In genomic region chr10:75334175-75334574, GRCm38 (mm10) we compare ENCODE assay signal across 26 mouse cellular contexts. TPM values are rescaled to one million over a fixed set of nuclear protein-coding genes. Genes with fewer than 3 reads are reported as not detected.
DNase-seq lines count a peak whose midpoint lies in the region; ATAC-seq and TF ChIP-seq lines count a peak whose summit lies in the region.
"Had no signal": no experiment of that assay in that cellular context is flagged by ENCODE, and none has a peak within 500 bp of the region (broad histone marks: within the 10 kb centered on the region; RNA-seq: fewer than 3 reads in every experiment).

No protein-coding gene starts in this region.

- no peak for TF ChIP-seq CTCF in gastrocnemius, adult 2 months (IDR thresholded peaks at IDR 0.05)
- TF ChIP-seq CTCF in lung, postnatal 0 days (IDR thresholded peaks at IDR 0.05) = no peak

- no peaks in the 10 kb centered on the region for H3K36me3 ChIP-seq in heart, embryonic 12.5 days
- H3K36me3 ChIP-seq in lung, postnatal 0 days (ENCODE audit: insufficient read depth, low read length) = no peaks in the 10 kb centered on the region
- H3K36me3 ChIP-seq: embryonic facial prominence, embryonic 15.5 days; hindbrain, embryonic 12.5 days; hindbrain, embryonic 15.5 days had no signal

- H3K4me1 ChIP-seq in heart, embryonic 12.5 days (replicated peaks) = peaks cover 10% of the 10 kb centered on the region
- H3K4me1 ChIP-seq in lung, postnatal 0 days (ENCODE audit: insufficient read depth, low read depth, low read length) = no peaks in the 10 kb centered on the region
- H3K4me1 ChIP-seq in brown adipose tissue, adult 24 weeks (ENCODE audit: control insufficient read depth, insufficient read depth, insufficient read length, low read length) = peaks cover 20% of the 10 kb centered on the region
- H3K4me1 ChIP-seq: embryonic facial prominence, embryonic 15.5 days; hindbrain, embryonic 12.5 days; hindbrain, embryonic 15.5 days had no signal

- no peak overlapping the region for H3K9ac ChIP-seq in heart, embryonic 12.5 days
- H3K9ac ChIP-seq in lung, postnatal 0 days (replicated peaks; ENCODE audit: low read depth) = no peak overlapping the region
- H3K9ac ChIP-seq: embryonic facial prominence, embryonic 15.5 days; forebrain, postnatal 0 days; heart, embryonic 13.5 days; hindbrain, embryonic 12.5 days; hindbrain, embryonic 15.5 days had no signal

- intact Hi-C loops in gastrocnemius, adult 2 months (cut with DNase I) = no loop called here
- intact Hi-C loops in heart, postnatal 10 days (cut with DNase I) = no loop called here
- intact Hi-C loops in left cerebral cortex, postnatal 25 days (cut with DNase I) = no loop called here

- ATAC-seq in heart, embryonic 12.5 days (ENCODE audit: insufficient number of reproducible peaks, low FRiP score) = 0 out of 2 replicates have a peak, but pooled peaks have one; percentile 23
- peak; percentile 24; the same call in 1 of the 2 replicates for ATAC-seq in lung, postnatal 0 days
- ATAC-seq: activated CD4-positive, CD25-positive, alpha-beta regulatory T cell, adult 4 months; CD4-positive, CD25-positive, alpha-beta regulatory T cell, adult 4 months; forebrain, embryonic 14.5 days; forebrain, postnatal 0 days; intestine, postnatal 0 days had no signal

- peak overlapping the region; percentile 38; the same call in 1 of the 2 replicates for H3K27ac ChIP-seq in gastrocnemius, adult 2 months
- no peak overlapping the region for H3K27ac ChIP-seq in heart, embryonic 12.5 days (ENCODE audit: poor library complexity, severe bottlenecking)
- H3K27ac ChIP-seq in lung, postnatal 0 days (ENCODE audit: low read length) = no peak overlapping the region
- peak overlapping the region; percentile 77 for H3K27ac ChIP-seq in brown adipose tissue, adult 24 weeks (replicated peaks; ENCODE audit: low read depth, low read length)
- H3K27ac ChIP-seq: embryonic facial prominence, embryonic 15.5 days; heart, embryonic 13.5 days; hindbrain, embryonic 12.5 days; hindbrain, embryonic 15.5 days had no signal

- 38% methylated on average over 7 of the region's 7 CpGs for WGBS in heart, embryonic 12.5 days
- WGBS in lung, postnatal 0 days = 44% methylated on average over 7 of the region's 7 CpGs

- DNase-seq in gastrocnemius, adult 2 months = no peak
- no peak for DNase-seq in gastrocnemius, adult 8-10 months (ENCODE audit: low spot score in 2 of 2)
- no peak for DNase-seq in heart, postnatal 10 days
- DNase-seq in lung, postnatal 0 days (ENCODE audit: low spot score) = no peak
- DNase-seq in lung, postnatal 14 days = no peak
- DNase-seq in left cerebral cortex, postnatal 25 days (ENCODE audit: low spot score in 2 of 2) = no peak
- DNase-seq: adrenal gland, adult 8-10 months; cerebellum, adult 11-12 months; cerebellum, adult 8-10 months; cerebellum, postnatal 10 days; cerebellum, postnatal 36 days; embryo, embryonic 11 days; forebrain, postnatal 0 days; gastrocnemius, postnatal 10 days; heart, postnatal 14 days; kidney, adult 2 months had no signal

- no peak overlapping the region for H3K4me2 ChIP-seq in heart, embryonic 12.5 days
- H3K4me2 ChIP-seq in lung, postnatal 0 days (replicated peaks; ENCODE audit: low read depth, low read length) = no peak overlapping the region
- H3K4me2 ChIP-seq: embryonic facial prominence, embryonic 15.5 days; heart, embryonic 13.5 days; hindbrain, embryonic 12.5 days; hindbrain, embryonic 15.5 days had no signal

- TF ChIP-seq EP300 in lung, postnatal 0 days (IDR thresholded peaks at IDR 0.05) = 0 out of 2 replicates have a peak, but pooled peaks have one; percentile 30

- no peaks in the 10 kb centered on the region for H3K27me3 ChIP-seq in heart, embryonic 12.5 days (replicated peaks)
- no peaks in the 10 kb centered on the region for H3K27me3 ChIP-seq in lung, postnatal 0 days (replicated peaks; ENCODE audit: insufficient read depth, low read length)
- H3K27me3 ChIP-seq: embryonic facial prominence, embryonic 15.5 days; heart, embryonic 13.5 days; hindbrain, embryonic 12.5 days; hindbrain, embryonic 15.5 days had no signal

- no peaks in the 10 kb centered on the region for H3K9me3 ChIP-seq in heart, embryonic 12.5 days (replicated peaks)
- H3K9me3 ChIP-seq in lung, postnatal 0 days (ENCODE audit: low read length) = no peaks in the 10 kb centered on the region
- H3K9me3 ChIP-seq: embryonic facial prominence, embryonic 15.5 days; heart, embryonic 13.5 days; hindbrain, embryonic 12.5 days; hindbrain, embryonic 15.5 days had no signal

- H3K4me3 ChIP-seq in gastrocnemius, adult 2 months = no peak overlapping the region
- no peak overlapping the region for H3K4me3 ChIP-seq in heart, embryonic 12.5 days
- H3K4me3 ChIP-seq in lung, postnatal 0 days (ENCODE audit: low read depth, low read length) = no peak overlapping the region
- H3K4me3 ChIP-seq in brown adipose tissue, adult 24 weeks (ENCODE audit: insufficient read depth, low read depth, low read length) = no peak overlapping the region
- H3K4me3 ChIP-seq: embryonic facial prominence, embryonic 15.5 days; heart, embryonic 13.5 days; hindbrain, embryonic 12.5 days; hindbrain, embryonic 15.5 days had no signal

RNA-seq across cellular contexts. Expression of gene Adora2a, which starts 17.5 kb away (rescaled TPM):
- total RNA-seq in gastrocnemius, adult 2 months (2021) = under 1 TPM; 0.92 to 0.98 TPM
- total RNA-seq in gastrocnemius, adult 8-10 months (2022) = 1 to 10 TPM in 1 of 4 experiments, under 1 TPM in 3; 0.29 to 1.7 (median 0.76) TPM
- 3.1 and 3.7 TPM in 2 replicates for polyA plus RNA-seq in heart, embryonic 12.5 days (2016; fragmentation: Nextera tagmentation; extraction: Ambion mirVana)
- 10 to 100 TPM; 18.7 to 18.9 TPM for total RNA-seq in heart, postnatal 10 days (2021)
- 4.3 and 5.4 TPM in 2 replicates for polyA plus RNA-seq in lung, postnatal 0 days (2015; fragmentation: Nextera tagmentation; extraction: Ambion mirVana)
- 3.8 and 5.0 TPM in 2 replicates for polyA plus RNA-seq in brown adipose tissue, adult 24 weeks (2012; ENCODE audit: insufficient read depth, insufficient read length, missing spikeins)
- total RNA-seq in left cerebral cortex, postnatal 25 days (2021) = 10 to 100 TPM in 1 of 2 experiments, 1 to 10 TPM in 1; 5.5 to 51.2 TPM

Comparison
In these comparisons a context has a peak if more than half of its experiments do, and no peak if none do; other contexts are left out.
1. H3K27ac ChIP-seq: peak in gastrocnemius, adult 2 months (single experiment) and brown adipose tissue, adult 24 weeks (single experiment); none in heart, embryonic 12.5 days (single experiment) and lung, postnatal 0 days (single experiment).